Mouse (Mus musculus) intestine, postnatal 0 days (tissue): ENCODE data around the gene Phactr2. TPM values are rescaled to one million over a fixed set of nuclear protein-coding genes. Genes with fewer than 3 reads are reported as not detected.

ENCODE experiments used
- ATAC-seq: fragments of 200-750 bp; cut with Nextera tagmentation; 2 replicates; pipeline ENCODE4 v1.8.0; 2017; ENCODE audit warnings: mild to moderate bottlenecking, moderate TSS enrichment, moderate library complexity
- H3K27ac ChIP-seq: fragments of 300-500 bp; sonication (generic); 2 replicates; pipeline ENCODE4 v1.5.1; 2014; ENCODE audit warnings: mild to moderate bottlenecking, low read depth, low read length, moderate library complexity
- H3K27me3 ChIP-seq: fragments of 300-500 bp; sonication (generic); replicated peaks from 2 replicates; pipeline ENCODE4 v1.6.1; 2014; ENCODE audit warnings: low read length, mixed read lengths; ENCODE audit not compliant: control insufficient read depth, insufficient read depth
- H3K36me3 ChIP-seq: fragments of 300-500 bp; sonication (generic); 2 replicates; pipeline ENCODE4 v1.6.1; 2014; ENCODE audit warnings: mild to moderate bottlenecking, moderate library complexity; ENCODE audit not compliant: control insufficient read depth, insufficient read depth
- H3K4me1 ChIP-seq: fragments of 300-500 bp; sonication (generic); replicated peaks from 2 replicates; pipeline ENCODE4 v1.6.1; 2014; ENCODE audit warnings: antibody characterized with exemption, low read length, mixed read lengths; ENCODE audit not compliant: control insufficient read depth, insufficient read depth
- H3K4me2 ChIP-seq: fragments of 300-500 bp; sonication (generic); replicated peaks from 2 replicates; pipeline ENCODE4 v1.6.1; 2014; ENCODE audit warnings: low read depth, mild to moderate bottlenecking, moderate library complexity
- H3K4me3 ChIP-seq: fragments of 300-500 bp; sonication (generic); 2 replicates; pipeline ENCODE4 v1.5.1; 2014; ENCODE audit warnings: low read depth, low read length
- H3K9ac ChIP-seq: fragments of 300-500 bp; sonication (generic); 2 replicates; pipeline ENCODE4 v1.6.1; 2014; ENCODE audit warnings: mild to moderate bottlenecking, low read depth, low read length
- H3K9me3 ChIP-seq: fragments of 300-500 bp; sonication (generic); 2 replicates; pipeline ENCODE4 v1.6.1; 2016; ENCODE audit warnings: mixed run types; ENCODE audit not compliant: control insufficient read depth
- CTCF ChIP-seq: sonication (generic); IDR thresholded peaks from 2 replicates; pipeline ENCODE4 v1.5.1; 2016; ENCODE audit warnings: low read depth, mild to moderate bottlenecking, control low read depth, antibody characterized with exemption, moderate library complexity
- WGBS: fragments of 180-500 bp; shearing (Covaris S2); extraction: QIAGEN DNeasy Blood & Tissue Kit; methylation state at CpG from one replicate; pipeline ENCODE4 v1.1.7; 2014; 5-methylcytosine and 5-hydroxymethylcytosine counted together
- polyA plus RNA-seq: library from polyadenylated mRNA; unstranded; fragments of >200 nt; fragmentation: Nextera tagmentation; extraction: Ambion mirVana; gene quantifications from 2 replicates; pipeline ENCODE4 v1.2.1, GENCODE M21; 2015

The Phactr2 gene
- polyA plus RNA-seq, 1 experiment from 2014 or later: 12.3 TPM

- 42% methylated on average over 13 of the region's 13 CpGs for WGBS
- Histone ChIP-seq H3K4me2 (no peak overlapping the region), H3K36me3 (no peaks in the 10 kb centered on the region), H3K27ac (no peak overlapping the region), H3K9me3 (no peaks in the 10 kb centered on the region), H3K4me3 (no peak overlapping the region), H3K27me3 (no peaks in the 10 kb centered on the region), H3K4me1 (no peaks in the 10 kb centered on the region), H3K9ac (no peak overlapping the region)
- ATAC-seq: no peak
- TF ChIP-seq CTCF: no peak
Measured at GRCm38 (mm10) chr10:13453200-13453990, 20.8 kb downstream of the Phactr2 start.

- H3K9me3 ChIP-seq: no peaks in the 10 kb centered on the region
- no peak overlapping the region for H3K9ac ChIP-seq
- H3K36me3 ChIP-seq: no peaks in the 10 kb centered on the region
- H3K27me3 ChIP-seq: no peaks in the 10 kb centered on the region
- H3K4me1 ChIP-seq: no peaks in the 10 kb centered on the region
- no peak for TF ChIP-seq CTCF
- no peak overlapping the region for H3K4me3 ChIP-seq
- 74% methylated on average over 6 of the region's 6 CpGs for WGBS
- no peak overlapping the region for H3K27ac ChIP-seq
- H3K4me2 ChIP-seq: no peak overlapping the region
- ATAC-seq: no peak
Measured at GRCm38 (mm10) chr10:13451640-13452039, 22.6 kb downstream of the Phactr2 start.

- Histone ChIP-seq H3K9me3 (no peaks in the 10 kb centered on the region), H3K4me2 (no peak overlapping the region), H3K9ac (no peak overlapping the region), H3K27ac (no peak overlapping the region), H3K27me3 (no peaks in the 10 kb centered on the region), H3K36me3 (no peaks in the 10 kb centered on the region), H3K4me1 (no peaks in the 10 kb centered on the region), H3K4me3 (no peak overlapping the region)
- no peak for ATAC-seq
- 71% methylated on average over 7 of the region's 7 CpGs for WGBS
- no peak for TF ChIP-seq CTCF
Measured at GRCm38 (mm10) chr10:13448283-13449045, 25.7 kb downstream of the Phactr2 start.

GRCm38 (mm10) chr10:13446791-13447249 is 27.4 kb downstream of the Phactr2 start:
- Histone ChIP-seq H3K27me3 (no peaks in the 10 kb centered on the region), H3K9me3 (no peaks in the 10 kb centered on the region), H3K4me2 (no peak overlapping the region), H3K4me1 (no peaks in the 10 kb centered on the region), H3K36me3 (no peaks in the 10 kb centered on the region), H3K27ac (no peak overlapping the region), H3K4me3 (no peak overlapping the region), H3K9ac (no peak overlapping the region)
- ATAC-seq: peak; percentile 49; the same call in 1 of the 2 replicates
- 22% methylated on average over 3 of the region's 3 CpGs for WGBS
- TF ChIP-seq CTCF: no peak

- no peak for ATAC-seq
- H3K27ac ChIP-seq: no peak overlapping the region
- 68% methylated on average over 5 of the region's 5 CpGs for WGBS
- no peaks in the 10 kb centered on the region for H3K9me3 ChIP-seq
- H3K27me3 ChIP-seq: no peaks in the 10 kb centered on the region
- H3K36me3 ChIP-seq: no peaks in the 10 kb centered on the region
- no peak overlapping the region for H3K4me2 ChIP-seq
- no peaks in the 10 kb centered on the region for H3K4me1 ChIP-seq
- H3K4me3 ChIP-seq: no peak overlapping the region
- H3K9ac ChIP-seq: no peak overlapping the region
- TF ChIP-seq CTCF: no peak
Measured at GRCm38 (mm10) chr10:13444257-13444656, 30.0 kb downstream of the Phactr2 start.

GRCm38 (mm10) chr10:13443647-13444046 is 30.6 kb downstream of the Phactr2 start:
- no peaks in the 10 kb centered on the region for H3K9me3 ChIP-seq
- no peak overlapping the region for H3K9ac ChIP-seq
- no peaks in the 10 kb centered on the region for H3K4me1 ChIP-seq
- H3K36me3 ChIP-seq: no peaks in the 10 kb centered on the region
- whole genome bisulfite sequencing: 83% methylated on average over 6 of the region's 6 CpGs
- no peaks in the 10 kb centered on the region for H3K27me3 ChIP-seq
- ATAC-seq: no peak
- no peak for TF ChIP-seq CTCF
- H3K4me2 ChIP-seq: no peak overlapping the region
- no peak overlapping the region for H3K4me3 ChIP-seq
- no peak overlapping the region for H3K27ac ChIP-seq
